Mouse (Mus musculus): ENCODE measurements at regions not wholly inside any gene's neighbourhood (a gene's known extent, or its start where the extent isn't known, plus 50 kb on each side); places are given as distances from the start of the nearest gene placed in this dataset.

- no peak for ATAC-seq (ENCODE audit: poor library complexity, severe bottlenecking)
Measured at GRCm38 (mm10) chr10:104367219-104367618, 173.4 kb downstream of the Gm4340 start.

- no peak for ATAC-seq (ENCODE audit: poor library complexity, severe bottlenecking)
Measured at GRCm38 (mm10) chr10:104374567-104374966, 180.7 kb downstream of the Gm4340 start.

GRCm38 (mm10) chr10:104388254-104388653 lies 194.4 kb downstream of the Gm4340 start:
- no peak for ATAC-seq (ENCODE audit: poor library complexity, severe bottlenecking)

GRCm38 (mm10) chr10:104395711-104396110 lies 201.9 kb downstream of the Gm4340 start:
- ATAC-seq (ENCODE audit: poor library complexity, severe bottlenecking): no peak

- no peak for ATAC-seq (ENCODE audit: poor library complexity, severe bottlenecking)
Measured at GRCm38 (mm10) chr10:104408751-104409150, 214.9 kb downstream of the Gm4340 start.

- no peak for ATAC-seq (ENCODE audit: poor library complexity, severe bottlenecking)
Measured at GRCm38 (mm10) chr10:104422541-104422940, 228.7 kb downstream of the Gm4340 start.

- ATAC-seq (ENCODE audit: poor library complexity, severe bottlenecking): no peak
Measured at GRCm38 (mm10) chr10:104423161-104423560, 229.3 kb downstream of the Gm4340 start.

- no peak for ATAC-seq (ENCODE audit: poor library complexity, severe bottlenecking)
Measured at GRCm38 (mm10) chr10:104423761-104424160, 229.9 kb downstream of the Gm4340 start.

GRCm38 (mm10) chr10:104444926-104445325 lies 251.1 kb downstream of the Gm4340 start:
- no peak for ATAC-seq (ENCODE audit: poor library complexity, severe bottlenecking)

- ATAC-seq (ENCODE audit: poor library complexity, severe bottlenecking): peak; percentile 24; the same call in 1 of the 2 replicates
Measured at GRCm38 (mm10) chr10:104455549-104456351, 261.9 kb downstream of the Gm4340 start.

- ATAC-seq (ENCODE audit: poor library complexity, severe bottlenecking): no peak
Measured at GRCm38 (mm10) chr10:104456352-104456725, 262.5 kb downstream of the Gm4340 start.

- no peak; the same call in 1 of the 2 replicates for ATAC-seq (ENCODE audit: poor library complexity, severe bottlenecking)
Measured at GRCm38 (mm10) chr10:104486226-104486944, 292.5 kb downstream of the Gm4340 start.

GRCm38 (mm10) chr10:104489301-104489700 lies 295.5 kb downstream of the Gm4340 start:
- no peak for ATAC-seq (ENCODE audit: poor library complexity, severe bottlenecking)

GRCm38 (mm10) chr10:104490943-104491631 lies 297.2 kb downstream of the Gm4340 start:
- no peak for ATAC-seq (ENCODE audit: poor library complexity, severe bottlenecking)
